Mouse (Mus musculus): ENCODE results near the gene Map3k21. TPM values are rescaled to one million over a fixed set of nuclear protein-coding genes. Genes with fewer than 3 reads are reported as not detected.

Map3k21 gene
- 0.29 and 0.48 TPM in 2 replicates for polyA plus RNA-seq (2015; fragmentation: Nextera tagmentation; extraction: Ambion mirVana)

DNA sequence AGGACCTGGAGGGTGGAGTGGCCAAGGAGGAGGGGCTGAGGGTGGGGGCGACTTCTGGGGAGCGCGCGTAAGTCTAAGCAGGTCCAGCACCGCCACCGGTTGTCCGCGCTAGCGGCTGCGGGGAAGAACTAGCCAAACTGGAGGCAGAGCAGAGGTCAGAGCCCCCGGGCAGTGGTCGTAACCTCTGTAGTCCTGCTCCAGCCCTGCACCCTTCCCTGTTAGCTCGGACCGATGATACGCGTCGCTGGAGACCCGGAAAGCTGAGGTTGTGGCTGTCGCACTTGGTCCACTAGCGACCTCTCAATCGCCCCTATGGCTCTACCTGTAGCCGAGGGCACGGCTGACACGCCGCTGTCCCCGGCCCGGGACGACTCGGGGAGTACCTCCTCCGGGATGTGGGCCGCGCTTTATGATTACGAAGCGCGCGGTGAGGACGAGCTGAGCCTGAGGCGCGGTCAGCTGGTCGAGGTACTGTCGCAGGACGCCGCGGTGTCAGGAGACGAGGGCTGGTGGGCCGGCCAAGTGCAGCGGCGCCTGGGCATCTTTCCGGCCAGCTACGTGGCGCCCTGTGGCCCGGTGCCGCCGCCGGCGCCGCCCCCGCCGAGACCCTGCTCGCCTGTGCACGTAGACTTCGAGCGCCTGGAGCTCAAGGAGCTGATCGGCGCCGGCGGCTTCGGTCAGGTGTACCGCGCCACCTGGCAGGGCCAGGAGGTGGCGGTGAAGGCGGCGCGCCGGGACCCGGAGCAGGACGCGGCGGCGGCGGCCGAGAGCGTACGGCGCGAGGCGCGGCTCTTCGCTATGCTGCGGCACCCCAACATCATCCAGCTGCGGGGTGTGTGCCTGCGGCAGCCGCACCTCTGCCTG, at the start of gene Map3k21:
Map3k21 (plus strand) TSS at position 86 of the 864 bp plus-strand sequence.
- Histone ChIP-seq H3K4me1 (replicated peaks) (peaks cover 19% of the 10 kb centered on the region), H3K4me3 (peak within 1 kb of the TSS; percentile 57), H3K9me3 (no peaks in the 10 kb centered on the region), H3K27me3 (peaks cover 86% of the 10 kb centered on the region), H3K36me3 (no peaks in the 10 kb centered on the region), H3K4me2 (peak within 1 kb of the TSS; percentile 97), H3K9ac (peak within 1 kb of the TSS; percentile 75), H3K27ac (no peak within 1 kb of the TSS)
- 2% methylated on average over 88 of the region's 93 CpGs for WGBS
- ATAC-seq (ENCODE audit: low FRiP score), result peak; percentile 49

GRCm38 (mm10) chr8:125866125-125866524, 44.1 kb upstream of the Map3k21 start:
- 88% methylated on average over 12 of the region's 12 CpGs for WGBS
- no peak for ATAC-seq (ENCODE audit: low FRiP score)
- Histone ChIP-seq H3K27ac (no peak overlapping the region), H3K27me3 (peaks cover 10% of the 10 kb centered on the region; the same call in 1 of the 2 replicates), H3K4me2 (no peak overlapping the region), H3K36me3 (no peaks in the 10 kb centered on the region; the same call in 1 of the 2 replicates), H3K9me3 (no peaks in the 10 kb centered on the region), H3K9ac (no peak overlapping the region), H3K4me1 (replicated peaks) (peaks cover 23% of the 10 kb centered on the region), H3K4me3 (no peak overlapping the region)

DNA sequence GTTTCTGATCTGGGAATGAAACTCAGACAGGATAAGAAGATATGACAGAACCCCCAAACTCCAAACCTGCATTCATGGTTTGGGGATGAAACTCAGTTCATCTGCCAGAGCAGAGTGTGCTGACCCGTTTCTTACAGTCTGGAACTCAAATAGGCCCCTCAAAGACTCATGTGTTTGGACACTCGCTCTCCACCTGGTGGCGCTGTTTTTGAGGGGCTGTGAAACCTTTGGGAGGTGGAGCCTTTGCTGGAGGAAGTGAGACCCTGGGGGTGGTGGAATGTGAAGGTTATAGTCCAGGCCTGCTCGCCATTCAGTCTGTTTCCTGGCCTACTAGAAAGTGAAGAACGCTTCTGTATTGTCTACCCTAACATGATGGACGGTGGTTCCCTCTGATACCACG, 41.7 kb upstream of the Map3k21 start:
- 70% methylated on average over 7 of the region's 7 CpGs for WGBS

GRCm38 (mm10) chr8:125869739-125870138, 40.5 kb upstream of the Map3k21 start:
- Histone ChIP-seq H3K9ac (no peak overlapping the region), H3K4me1 (replicated peaks) (peaks cover 14% of the 10 kb centered on the region), H3K9me3 (no peaks in the 10 kb centered on the region), H3K4me3 (no peak overlapping the region), H3K36me3 (peaks cover 15% of the 10 kb centered on the region), H3K27me3 (peaks cover 5% of the 10 kb centered on the region; the same call in 1 of the 2 replicates), H3K27ac (peak overlapping the region; percentile 40; the same call in 1 of the 2 replicates), H3K4me2 (no peak overlapping the region)
- 74% methylated on average over 3 of the region's 3 CpGs for WGBS
- no peak for ATAC-seq (ENCODE audit: low FRiP score)

More for the DNA sequence above, 41.7 kb upstream of the Map3k21 start:
- Histone ChIP-seq H3K4me1 (replicated peaks) (peaks cover 14% of the 10 kb centered on the region), H3K4me3 (no peak overlapping the region), H3K9ac (no peak overlapping the region), H3K27ac (no peak overlapping the region), H3K27me3 (0 out of 2 replicates have a peak, but pooled peaks cover 5% of the 10 kb centered on the region), H3K9me3 (no peaks in the 10 kb centered on the region), H3K36me3 (peaks cover 3% of the 10 kb centered on the region; the same call in 1 of the 2 replicates), H3K4me2 (no peak overlapping the region)
- no peak for ATAC-seq (ENCODE audit: low FRiP score)

DNA sequence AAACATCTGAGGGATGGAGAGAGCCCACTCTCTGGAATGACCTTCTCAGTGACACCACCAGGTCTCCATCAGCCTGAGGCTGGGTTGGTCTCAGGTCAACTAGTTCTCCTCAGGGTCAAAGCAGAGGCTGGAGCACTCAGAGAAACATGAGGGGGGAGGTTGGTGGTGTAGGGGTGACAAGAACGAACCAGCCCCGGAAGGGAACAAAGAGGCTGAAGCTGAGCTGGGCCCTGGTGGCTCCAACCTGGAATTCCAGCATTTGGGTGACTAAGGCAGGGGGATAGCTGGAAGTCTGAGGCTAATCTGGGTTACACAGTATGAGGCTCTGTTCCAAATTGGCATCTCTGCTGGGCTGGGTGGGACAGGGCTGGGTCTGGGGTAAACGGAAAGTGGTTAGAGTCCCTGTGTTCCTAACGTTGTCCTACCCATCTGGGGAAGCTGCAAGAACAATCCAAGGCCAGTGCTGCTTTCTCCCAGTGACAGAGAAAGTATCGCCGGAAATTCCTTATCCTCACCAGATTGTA, 40.0 kb upstream of the Map3k21 start:
- Histone ChIP-seq H3K27ac (peak overlapping the region; percentile 40), H3K4me3 (no peak overlapping the region), H3K9me3 (no peaks in the 10 kb centered on the region), H3K9ac (peak overlapping the region; percentile 29; the same call in 1 of the 2 replicates), H3K36me3 (peaks cover 20% of the 10 kb centered on the region), H3K4me2 (no peak overlapping the region), H3K27me3 (peaks cover 7% of the 10 kb centered on the region), H3K4me1 (replicated peaks) (peaks cover 14% of the 10 kb centered on the region)
- peak; percentile 35 for ATAC-seq (ENCODE audit: low FRiP score)
- 56% methylated on average over 6 of the region's 6 CpGs for WGBS

GRCm38 (mm10) chr8:125870821-125871321, 39.4 kb upstream of the Map3k21 start:
- Histone ChIP-seq H3K4me3 (no peak overlapping the region), H3K27ac (0 out of 2 replicates have a peak overlapping the region, but pooled peaks have one; percentile 40), H3K4me2 (no peak overlapping the region), H3K4me1 (replicated peaks) (peaks cover 14% of the 10 kb centered on the region), H3K9me3 (no peaks in the 10 kb centered on the region), H3K9ac (peak overlapping the region; percentile 29; the same call in 1 of the 2 replicates), H3K36me3 (peaks cover 20% of the 10 kb centered on the region), H3K27me3 (peaks cover 7% of the 10 kb centered on the region)
- ATAC-seq (ENCODE audit: low FRiP score), result peak; percentile 73
- 3% methylated on average over 7 of the region's 7 CpGs for WGBS

DNA sequence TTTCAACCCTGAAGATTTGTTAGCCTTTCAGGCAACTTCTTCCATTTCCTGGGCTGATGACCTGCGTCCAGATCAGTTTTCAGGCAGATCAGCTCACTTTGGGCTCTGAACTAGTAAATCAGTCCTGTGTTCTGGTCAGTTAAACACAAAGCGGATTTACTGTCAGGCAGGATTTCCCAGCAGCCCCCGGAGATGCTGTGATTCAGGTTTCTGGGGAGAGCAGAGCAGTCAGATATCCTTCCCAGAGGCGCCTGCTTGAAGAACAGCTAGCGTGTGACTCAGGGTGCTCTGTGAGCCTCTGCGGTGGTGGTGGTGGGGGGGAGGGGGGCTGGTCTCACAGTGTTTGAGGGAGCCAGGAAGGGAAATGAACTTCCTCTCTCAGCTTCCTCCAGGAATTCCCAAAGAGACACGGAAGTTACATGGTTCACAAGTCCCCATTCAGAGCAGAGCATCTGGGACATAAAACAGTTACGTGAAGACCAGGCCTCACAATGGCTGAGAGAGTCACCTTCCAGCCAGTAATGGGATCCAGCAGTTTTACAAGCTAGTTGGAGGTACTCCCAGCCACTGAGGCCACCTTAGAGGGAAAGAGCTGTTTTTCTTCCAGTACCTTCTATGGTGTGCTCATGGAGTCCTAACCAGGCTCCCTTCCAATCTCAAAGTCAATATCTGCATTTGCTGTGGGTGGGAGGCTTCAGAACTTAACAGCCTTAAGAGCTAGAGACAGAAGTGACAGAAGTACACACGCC, 37.6 kb upstream of the Map3k21 start:
- H3K4me1 ChIP-seq (replicated peaks), result peaks cover 14% of the 10 kb centered on the region
- no peak overlapping the region for H3K9ac ChIP-seq
- 79% methylated on average over 9 of the region's 9 CpGs for WGBS
- peaks cover 33% of the 10 kb centered on the region for H3K36me3 ChIP-seq
- no peaks in the 10 kb centered on the region for H3K9me3 ChIP-seq
- H3K27me3 ChIP-seq, result peaks cover 7% of the 10 kb centered on the region
- H3K27ac ChIP-seq, result no peak overlapping the region
- H3K4me2 ChIP-seq, result no peak overlapping the region
- no peak for ATAC-seq (ENCODE audit: low FRiP score)
- no peak overlapping the region for H3K4me3 ChIP-seq

GRCm38 (mm10) chr8:125873250-125873534, 37.1 kb upstream of the Map3k21 start:
- Histone ChIP-seq H3K36me3 (peaks cover 37% of the 10 kb centered on the region), H3K27ac (no peak overlapping the region), H3K4me2 (no peak overlapping the region), H3K9ac (no peak overlapping the region), H3K9me3 (no peaks in the 10 kb centered on the region), H3K4me1 (replicated peaks) (peaks cover 14% of the 10 kb centered on the region), H3K4me3 (no peak overlapping the region), H3K27me3 (peaks cover 7% of the 10 kb centered on the region)
- WGBS, result 88% methylated on average over 2 of the region's 2 CpGs
- no peak for ATAC-seq (ENCODE audit: low FRiP score)

GRCm38 (mm10) chr8:125880447-125880846, 29.8 kb upstream of the Map3k21 start:
- 82% methylated on average over 4 of the region's 4 CpGs for WGBS
- ATAC-seq (ENCODE audit: low FRiP score), result no peak

GRCm38 (mm10) chr8:125887549-125887948, 22.7 kb upstream of the Map3k21 start:
- ATAC-seq (ENCODE audit: low FRiP score), result no peak
- Histone ChIP-seq H3K9ac (no peak overlapping the region), H3K4me3 (no peak overlapping the region), H3K27ac (no peak overlapping the region), H3K4me2 (no peak overlapping the region), H3K27me3 (peaks cover 6% of the 10 kb centered on the region; the same call in 1 of the 2 replicates), H3K36me3 (peaks cover 72% of the 10 kb centered on the region), H3K9me3 (peaks cover 4% of the 10 kb centered on the region; the same call in 1 of the 2 replicates), H3K4me1 (replicated peaks) (0 out of 2 replicates have a peak, but pooled peaks cover 2% of the 10 kb centered on the region)
- WGBS, result 92% methylated on average over 9 of the region's 9 CpGs

More at GRCm38 (mm10) chr8:125880447-125880846, 29.8 kb upstream of the Map3k21 start:
- Histone ChIP-seq H3K27ac (no peak overlapping the region), H3K36me3 (peaks cover 44% of the 10 kb centered on the region), H3K4me1 (replicated peaks) (0 out of 2 replicates have a peak, but pooled peaks cover 2% of the 10 kb centered on the region), H3K9ac (no peak overlapping the region), H3K27me3 (no peaks in the 10 kb centered on the region), H3K4me3 (no peak overlapping the region), H3K9me3 (peaks cover 4% of the 10 kb centered on the region; the same call in 1 of the 2 replicates), H3K4me2 (no peak overlapping the region)

DNA sequence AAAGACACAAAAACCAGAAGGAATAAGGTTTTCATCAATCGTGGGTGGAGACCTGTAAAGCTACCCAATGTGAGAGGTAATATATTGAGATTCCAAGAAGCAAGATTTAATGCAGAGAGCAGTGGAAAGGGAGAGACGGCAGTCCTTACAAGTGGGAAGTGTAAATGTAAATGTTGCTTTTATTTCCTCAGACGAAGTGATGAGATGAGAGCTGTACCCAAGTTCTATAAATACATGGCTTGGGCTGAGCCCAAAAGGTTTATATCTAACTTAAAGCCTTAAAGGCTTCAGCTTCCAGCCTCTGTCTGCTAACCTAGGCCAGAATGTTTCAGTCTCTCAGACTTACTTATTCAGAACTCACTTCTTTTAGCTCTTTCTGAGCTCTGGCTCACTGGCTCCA, 20.3 kb upstream of the Map3k21 start:
- Histone ChIP-seq H3K4me1 (replicated peaks) (no peaks in the 10 kb centered on the region), H3K27ac (no peak overlapping the region), H3K9me3 (peaks cover 4% of the 10 kb centered on the region; the same call in 1 of the 2 replicates), H3K27me3 (peaks cover 6% of the 10 kb centered on the region; the same call in 1 of the 2 replicates), H3K9ac (no peak overlapping the region), H3K36me3 (peaks cover 60% of the 10 kb centered on the region), H3K4me3 (no peak overlapping the region), H3K4me2 (no peak overlapping the region)
- no peak for ATAC-seq (ENCODE audit: low FRiP score)
- 87% methylated on average over 3 of the region's 3 CpGs for WGBS
